Mouse (Mus musculus) forebrain, postnatal 0 days (tissue): Measurements from ENCODE around the gene Hmox2. TPM values are rescaled to one million over a fixed set of nuclear protein-coding genes. Genes with fewer than 3 reads are reported as not detected.
"Not testable (repeated sequence)": the region's sequence is repeated elsewhere in the genome, so short reads cannot be mapped to it uniquely, and the experiment has no call there.

Experiments
- ATAC-seq: fragments of 200-750 bp; cut with Nextera tagmentation; 2 replicates; pipeline ENCODE4 v1.8.0; 2017; ENCODE audit warnings: mild to moderate bottlenecking, moderate library complexity
- DNase-seq: peaks from one replicate; pipeline ENCODE4 v3.0.0-alpha.2; 2015
- H3K27ac ChIP-seq: fragments of 300-500 bp; sonication (generic); 2 replicates; pipeline ENCODE4 v1.5.1; 2014; ENCODE audit warnings: low read depth, mild to moderate bottlenecking, antibody characterized with exemption, low read length, moderate library complexity, mixed read lengths
- H3K27me3 ChIP-seq: fragments of 300-500 bp; sonication (generic); 2 replicates; pipeline ENCODE4 v1.6.1; 2014; ENCODE audit warnings: mild to moderate bottlenecking, low read length, mixed read lengths; ENCODE audit not compliant: insufficient read depth
- H3K36me3 ChIP-seq: fragments of 300-500 bp; sonication (generic); 2 replicates; pipeline ENCODE4 v1.6.1; 2014; ENCODE audit warnings: mild to moderate bottlenecking, moderate library complexity; ENCODE audit not compliant: insufficient read depth
- H3K4me1 ChIP-seq: fragments of 300-500 bp; sonication (generic); 2 replicates; pipeline ENCODE4 v1.6.1; 2014; ENCODE audit warnings: antibody characterized with exemption; ENCODE audit not compliant: insufficient read depth
- H3K4me2 ChIP-seq: fragments of 300-500 bp; sonication (generic); 2 replicates; pipeline ENCODE4 v1.6.1; 2014; ENCODE audit warnings: low read depth, mild to moderate bottlenecking, moderate library complexity
- H3K4me3 ChIP-seq: fragments of 300-500 bp; sonication (generic); 2 replicates; pipeline ENCODE4 v1.5.1; 2014; ENCODE audit warnings: low read depth, low read length, mixed read lengths
- H3K9ac ChIP-seq: fragments of 300-500 bp; sonication (generic); 2 replicates; pipeline ENCODE4 v1.6.1; 2014; ENCODE audit warnings: mild to moderate bottlenecking
- H3K9me3 ChIP-seq: fragments of 300-500 bp; sonication (generic); 2 replicates; pipeline ENCODE4 v1.6.1; 2016; ENCODE audit warnings: low read length
- CTCF ChIP-seq: sonication (generic); IDR thresholded peaks from 2 replicates; pipeline ENCODE4 v1.5.1; 2016; ENCODE audit warnings: antibody characterized with exemption, control low read depth, low read depth
- WGBS: fragments of 180-500 bp; shearing (Covaris S2); extraction: QIAGEN DNeasy Blood & Tissue Kit; methylation state at CpG from one replicate; pipeline ENCODE4 v1.1.7; 2014; 5-methylcytosine and 5-hydroxymethylcytosine counted together
- polyA plus RNA-seq: library from polyadenylated mRNA; unstranded; fragments of >200 nt; fragmentation: Nextera tagmentation; extraction: Ambion mirVana; gene quantifications from 2 replicates; pipeline ENCODE4 v1.2.1, GENCODE M21; 2015
- total RNA-seq: library from RNA; depleted of rRNA; stranded (reverse); fragments of >200 nt; gene quantifications from 2 replicates; pipeline ENCODE4 v1.2.3, GENCODE M21; 2014

Hmox2 gene
- total and polyA plus RNA-seq, 2 experiments from 2014 or later: 54.5 to 88.7 TPM

GRCm38 (mm10) chr16:4742186-4742585 is 16.0 kb downstream of the Hmox2 start:
- 100% methylated on average over 1 of the region's 1 CpGs for WGBS
- ATAC-seq: no peak

GRCm38 (mm10) chr16:4752155-4752554 is 26.0 kb downstream of the Hmox2 start:
- DNase-seq: no peak
- ATAC-seq: no peak
- H3K9me3 ChIP-seq: no peaks in the 10 kb centered on the region
- H3K4me1 ChIP-seq: no peaks in the 10 kb centered on the region
- H3K9ac ChIP-seq: no peak overlapping the region
- no peaks in the 10 kb centered on the region for H3K36me3 ChIP-seq
- WGBS: 96% methylated on average over 3 of the region's 3 CpGs
- H3K4me2 ChIP-seq: no peak overlapping the region
- no peak overlapping the region for H3K4me3 ChIP-seq
- no peaks in the 10 kb centered on the region for H3K27me3 ChIP-seq
- H3K27ac ChIP-seq: no peak overlapping the region
- no peak for TF ChIP-seq CTCF

More at GRCm38 (mm10) chr16:4742186-4742585, 16.0 kb downstream of the Hmox2 start:
- H3K4me3 ChIP-seq: no peak overlapping the region
- H3K36me3 ChIP-seq: no peaks in the 10 kb centered on the region
- no peak for DNase-seq
- no peak overlapping the region for H3K4me2 ChIP-seq
- H3K9ac ChIP-seq: no peak overlapping the region
- no peaks in the 10 kb centered on the region for H3K4me1 ChIP-seq
- TF ChIP-seq CTCF: no peak
- H3K9me3 ChIP-seq: no peaks in the 10 kb centered on the region
- H3K27ac ChIP-seq: no peak overlapping the region
- no peaks in the 10 kb centered on the region for H3K27me3 ChIP-seq

GRCm38 (mm10) chr16:4754045-4754444 is 27.9 kb downstream of the Hmox2 start:
- H3K4me1 ChIP-seq: no peaks in the 10 kb centered on the region
- no peak for DNase-seq
- H3K9ac ChIP-seq: no peak overlapping the region
- H3K27ac ChIP-seq: no peak overlapping the region
- H3K27me3 ChIP-seq: no peaks in the 10 kb centered on the region
- no peak for ATAC-seq
- no peak overlapping the region for H3K4me2 ChIP-seq
- TF ChIP-seq CTCF: no peak
- H3K4me3 ChIP-seq: no peak overlapping the region
- H3K9me3 ChIP-seq: no peaks in the 10 kb centered on the region
- WGBS: 89% methylated on average over 3 of the region's 3 CpGs
- H3K36me3 ChIP-seq: no peaks in the 10 kb centered on the region

GRCm38 (mm10) chr16:4756660-4757335 is 30.6 kb downstream of the Hmox2 start:
- not testable (repeated sequence) for H3K9me3 ChIP-seq, DNase-seq, H3K36me3 ChIP-seq, H3K4me1 ChIP-seq, H3K27me3 ChIP-seq
- peak; percentile 92 for ATAC-seq
- Histone ChIP-seq H3K4me2 (peak overlapping the region; percentile 42), H3K9ac (peak overlapping the region; percentile 52), H3K4me3 (peak overlapping the region; percentile 38), H3K27ac (peak overlapping the region; percentile 75)
- TF ChIP-seq CTCF: 0 out of 2 replicates have a peak, but pooled peaks have one; percentile 7
- WGBS: 6% methylated on average over 33 of the region's 42 CpGs

- no peaks in the 10 kb centered on the region for H3K27me3 ChIP-seq
- no peak overlapping the region for H3K9ac ChIP-seq
- DNase-seq (no peak), ATAC-seq (no peak)
- no peak for TF ChIP-seq CTCF
- H3K36me3 ChIP-seq: peaks cover 32% of the 10 kb centered on the region
- WGBS: 94% methylated on average over 4 of the region's 4 CpGs
- H3K27ac ChIP-seq: no peak overlapping the region
- H3K9me3 ChIP-seq: no peaks in the 10 kb centered on the region
- H3K4me3 ChIP-seq: no peak overlapping the region
- H3K4me2 ChIP-seq: no peak overlapping the region
- no peaks in the 10 kb centered on the region for H3K4me1 ChIP-seq
These were observed 36.3 kb downstream of the Hmox2 start for GRCm38 (mm10) chr16:4762437-4762836.

- H3K4me2 ChIP-seq: no peak overlapping the region
- H3K9me3 ChIP-seq: no peaks in the 10 kb centered on the region
- H3K4me3 ChIP-seq: no peak overlapping the region
- no peak overlapping the region for H3K27ac ChIP-seq
- DNase-seq: peak; percentile 62
- no peaks in the 10 kb centered on the region for H3K4me1 ChIP-seq
- H3K9ac ChIP-seq: no peak overlapping the region
- TF ChIP-seq CTCF: peak; percentile 73
- no peaks in the 10 kb centered on the region for H3K27me3 ChIP-seq
- ATAC-seq: peak; percentile 53; the same call in 1 of the 2 replicates
- H3K36me3 ChIP-seq: peaks cover 40% of the 10 kb centered on the region
- 42% methylated on average over 2 of the region's 2 CpGs for WGBS
These were observed 37.1 kb downstream of the Hmox2 start for GRCm38 (mm10) chr16:4763276-4763675.

GRCm38 (mm10) chr16:4765852-4766251 is 39.7 kb downstream of the Hmox2 start:
- no peak for ATAC-seq
- Histone ChIP-seq H3K9ac (no peak overlapping the region), H3K27ac (no peak overlapping the region), H3K9me3 (no peaks in the 10 kb centered on the region), H3K4me3 (no peak overlapping the region), H3K36me3 (peaks cover 66% of the 10 kb centered on the region), H3K4me2 (no peak overlapping the region), H3K4me1 (no peaks in the 10 kb centered on the region), H3K27me3 (no peaks in the 10 kb centered on the region)
- no peak for DNase-seq
- no peak for TF ChIP-seq CTCF
- 86% methylated on average over 2 of the region's 2 CpGs for whole genome bisulfite sequencing
